Mouse (Mus musculus) neural tube, embryonic 13.5 days (tissue): ENCODE measurements around the gene 2210010C04Rik. TPM values are rescaled to one million over a fixed set of nuclear protein-coding genes. Genes with fewer than 3 reads are reported as not detected.
"Not testable (repeated sequence)": the region's sequence is repeated elsewhere in the genome, so short reads cannot be mapped to it uniquely, and the experiment has no call there.

ENCODE experiments used
- ATAC-seq: fragments of 200-750 bp; cut with Nextera tagmentation; 2 replicates; pipeline ENCODE4 v1.8.0; 2017; ENCODE audit warnings: low read depth, mild to moderate bottlenecking, moderate TSS enrichment, moderate library complexity
- H3K27ac ChIP-seq: fragments of 300-500 bp; sonication (generic); replicated peaks from 2 replicates; pipeline ENCODE4 v1.5.1; 2015; ENCODE audit warnings: moderate library complexity, mild to moderate bottlenecking, inconsistent platforms
- H3K27me3 ChIP-seq: fragments of 300-500 bp; sonication (generic); 2 replicates; pipeline ENCODE4 v1.6.1; 2015; ENCODE audit warnings: mild to moderate bottlenecking, inconsistent platforms
- H3K36me3 ChIP-seq: fragments of 300-500 bp; sonication (generic); 2 replicates; pipeline ENCODE4 v1.6.1; 2015; ENCODE audit warnings: mild to moderate bottlenecking, inconsistent platforms
- H3K4me1 ChIP-seq: fragments of 300-500 bp; sonication (generic); replicated peaks from 2 replicates; pipeline ENCODE4 v1.6.1; 2015; ENCODE audit warnings: inconsistent platforms
- H3K4me2 ChIP-seq: fragments of 300-500 bp; sonication (generic); 2 replicates; pipeline ENCODE4 v1.6.1; 2015; ENCODE audit warnings: inconsistent platforms, mild to moderate bottlenecking, moderate library complexity
- H3K4me3 ChIP-seq: fragments of 300-500 bp; sonication (generic); 2 replicates; pipeline ENCODE4 v1.5.1; 2015; ENCODE audit warnings: mild to moderate bottlenecking, inconsistent platforms
- H3K9ac ChIP-seq: fragments of 300-500 bp; sonication (generic); 2 replicates; pipeline ENCODE4 v1.6.1; 2015; ENCODE audit warnings: moderate library complexity, mild to moderate bottlenecking, inconsistent platforms
- H3K9me3 ChIP-seq: fragments of 300-500 bp; sonication (generic); 2 replicates; pipeline ENCODE4 v1.6.1; 2016; ENCODE audit warnings: inconsistent platforms
- polyA plus RNA-seq: library from polyadenylated mRNA; unstranded; fragments of >200 nt; fragmentation: Nextera tagmentation; extraction: Ambion mirVana; gene quantifications from 2 replicates; pipeline ENCODE4 v1.2.1, GENCODE M21; 2015

2210010C04Rik gene
- polyA plus RNA-seq, 1 experiment from 2014 or later: not detected

DNA sequence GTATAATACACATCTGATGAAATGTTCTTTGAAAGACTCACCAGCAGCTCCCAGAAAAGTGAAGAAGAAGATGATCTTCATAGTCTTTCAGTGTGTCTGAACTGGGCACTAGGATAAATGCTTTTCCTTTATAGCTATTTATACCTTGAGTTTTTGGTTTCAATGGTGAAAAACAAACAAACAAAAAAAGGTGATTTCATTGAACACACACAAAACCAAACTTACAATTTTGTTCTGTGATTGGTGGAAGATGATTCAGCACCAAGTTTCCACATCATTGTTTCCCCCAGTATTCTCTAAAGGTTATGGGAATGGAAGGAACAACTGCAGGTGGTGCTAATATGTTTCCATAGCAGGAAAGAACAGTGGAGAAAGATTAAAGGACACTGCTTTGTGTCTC, 35.9 kb downstream of the 2210010C04Rik start, which contains the start of gene Gm2663:
Gene Gm2663 (minus strand): TSS at position 101 of the 400 bp plus-strand sequence.
- H3K27ac ChIP-seq, H3K4me3 ChIP-seq, H3K4me1 ChIP-seq, H3K4me2 ChIP-seq, H3K27me3 ChIP-seq, ATAC-seq, H3K9me3 ChIP-seq, H3K36me3 ChIP-seq, H3K9ac ChIP-seq: not testable (repeated sequence)

Other genes starting within 250 kb of the 2210010C04Rik start
- not detected in 2 replicates for gene Moxd2, start 148.0 kb downstream of the 2210010C04Rik start, polyA plus RNA-seq
- gene Prss58, start 135.1 kb downstream of the 2210010C04Rik start, polyA plus RNA-seq: not detected in 2 replicates
- not detected in 2 replicates for gene 1700074P13Rik, start 95.0 kb downstream of the 2210010C04Rik start, polyA plus RNA-seq
- not detected in 2 replicates for gene Gm4744, start 83.6 kb downstream of the 2210010C04Rik start, polyA plus RNA-seq
- not detected in 2 replicates for gene 1810009J06Rik, start 70.8 kb downstream of the 2210010C04Rik start, polyA plus RNA-seq
- not detected in 2 replicates for gene Gm2663, start 36.0 kb downstream of the 2210010C04Rik start, polyA plus RNA-seq